Mouse (Mus musculus) heart, embryonic 14.5 days (tissue): Measurements from ENCODE around the gene Hist1h2ae. TPM values are rescaled to one million over a fixed set of nuclear protein-coding genes. Genes with fewer than 3 reads are reported as not detected.
"Not testable (repeated sequence)": the region's sequence is repeated elsewhere in the genome, so short reads cannot be mapped to it uniquely, and the experiment has no call there.

Experiments
- ATAC-seq: fragments of 200-750 bp; cut with Nextera tagmentation; 2 replicates; pipeline ENCODE4 v1.8.0; 2017; ENCODE audit warnings: low read depth, moderate TSS enrichment; ENCODE audit not compliant: insufficient number of reproducible peaks, insufficient read depth, low FRiP score
- H3K27ac ChIP-seq, 2 experiments: fragments of 200-500 bp in 1 of 2; fragments of 300-500 bp in 1 of 2; sonication (generic) in 1 of 2; replicated peaks in 1 of 2; 2 replicates each; pipeline ENCODE4 v1.5.1; 2012 to 2014; ENCODE audit warnings: low read depth in 2 of 2, low read length in 2 of 2, control low read depth in 1 of 2, mild to moderate bottlenecking in 1 of 2, mixed read lengths in 1 of 2; ENCODE audit not compliant: control insufficient read depth in 1 of 2, insufficient read depth in 1 of 2
- H3K27me3 ChIP-seq: fragments of 300-500 bp; sonication (generic); 2 replicates; pipeline ENCODE4 v1.6.1; 2014; ENCODE audit warnings: mild to moderate bottlenecking, low read length, control low read depth; ENCODE audit not compliant: control insufficient read depth, insufficient read depth
- H3K36me3 ChIP-seq: fragments of 300-500 bp; sonication (generic); 2 replicates; pipeline ENCODE4 v1.6.1; 2014; ENCODE audit warnings: mild to moderate bottlenecking, control low read depth, low read length, mixed read lengths; ENCODE audit not compliant: control insufficient read depth, insufficient read depth
- H3K4me1 ChIP-seq, 2 experiments: fragments of 200-500 bp in 1 of 2; fragments of 300-500 bp in 1 of 2; sonication (generic) in 1 of 2; 2 replicates each; pipeline ENCODE4 v1.6.1; 2012 to 2014; ENCODE audit warnings: low read length in 2 of 2, control low read depth in 1 of 2, mixed read lengths in 1 of 2; ENCODE audit not compliant: control insufficient read depth in 2 of 2, insufficient read depth in 2 of 2
- H3K4me2 ChIP-seq: fragments of 300-500 bp; sonication (generic); 2 replicates; pipeline ENCODE4 v1.6.1; 2014; ENCODE audit warnings: mild to moderate bottlenecking, low read length
- H3K4me3 ChIP-seq, 2 experiments: fragments of 200-500 bp in 1 of 2; fragments of 300-500 bp in 1 of 2; sonication (generic) in 1 of 2; 2 replicates each; pipeline ENCODE4 v1.5.1; 2012 to 2014; ENCODE audit warnings: low read length in 2 of 2, mild to moderate bottlenecking in 2 of 2, control low read depth in 1 of 2, low read depth in 1 of 2, moderate library complexity in 1 of 2; ENCODE audit not compliant: control insufficient read depth in 1 of 2, insufficient read depth in 1 of 2
- H3K9ac ChIP-seq: fragments of 300-500 bp; sonication (generic); 2 replicates; pipeline ENCODE4 v1.6.1; 2014; ENCODE audit warnings: mild to moderate bottlenecking, low read length
- H3K9me3 ChIP-seq: fragments of 300-500 bp; sonication (generic); 2 replicates; pipeline ENCODE4 v1.6.1; 2016; ENCODE audit warnings: low read length, control low read depth; ENCODE audit not compliant: control insufficient read depth
- WGBS: fragments of 180-500 bp; shearing (Covaris S2); extraction: QIAGEN DNeasy Blood & Tissue Kit; methylation state at CpG from one replicate; pipeline ENCODE4 v1.1.7; 2014; 5-methylcytosine and 5-hydroxymethylcytosine counted together
- polyA plus RNA-seq: library from polyadenylated mRNA; unstranded; fragments of >200 nt; fragmentation: Nextera tagmentation; extraction: Ambion mirVana; gene quantifications from 2 replicates; pipeline ENCODE4 v1.2.1, GENCODE M21; 2014

Hist1h2ae gene
- polyA plus RNA-seq, 1 experiment from 2014 or later: 49.1 TPM

GRCm38 (mm10) chr13:23570261-23571021 lies 579 bp downstream of the Hist1h2ae start:
- Histone ChIP-seq H3K27ac (peak overlapping the region; percentile 95 to 96), H3K4me2 (peak overlapping the region; percentile 70), H3K4me1 (peaks cover 3 to 13% of the 10 kb centered on the region in 2 experiments), H3K4me3 (peak overlapping the region; percentile 44 to 57), H3K9ac (peak overlapping the region; percentile 68)
- not testable (repeated sequence) for H3K9me3 ChIP-seq, ATAC-seq, H3K36me3 ChIP-seq, H3K27me3 ChIP-seq
- 5% methylated on average over 13 of the region's 41 CpGs for WGBS

- ATAC-seq: no peak
- no peak overlapping the region for H3K4me2 ChIP-seq
- no peak overlapping the region for H3K9ac ChIP-seq
- 89% methylated on average over 2 of the region's 2 CpGs for WGBS
- H3K4me1 ChIP-seq: no peaks in the 10 kb centered on the region
- no peaks in the 10 kb centered on the region for H3K27me3 ChIP-seq
- H3K36me3 ChIP-seq: no peaks in the 10 kb centered on the region
- H3K9me3 ChIP-seq: no peaks in the 10 kb centered on the region
- H3K27ac ChIP-seq: no peak overlapping the region
- no peak overlapping the region for H3K4me3 ChIP-seq
Observed at GRCm38 (mm10) chr13:23564482-23564881, 6.5 kb downstream of the Hist1h2ae start.

GRCm38 (mm10) chr13:23562699-23563462 lies 8.1 kb downstream of the Hist1h2ae start:
- peak overlapping the region; percentile 89 to 99 for H3K27ac ChIP-seq
- H3K9me3 ChIP-seq: no peaks in the 10 kb centered on the region
- 3% methylated on average over 18 of the region's 18 CpGs for WGBS
- H3K36me3 ChIP-seq: no peaks in the 10 kb centered on the region
- H3K27me3 ChIP-seq: no peaks in the 10 kb centered on the region
- peak overlapping the region; percentile 40 to 44 for H3K4me3 ChIP-seq
- peak overlapping the region; percentile 74 for H3K4me2 ChIP-seq
- H3K9ac ChIP-seq: peak overlapping the region; percentile 57
- ATAC-seq: peak; percentile 29; the same call in 1 of the 2 replicates
- H3K4me1 ChIP-seq: no peaks in the 10 kb centered on the region

GRCm38 (mm10) chr13:23561883-23562659 lies 8.9 kb downstream of the Hist1h2ae start, which contains the start of gene Hist1h3e:
Gene Hist1h3e, minus strand, starts transcription at chr13:23562369.
- Histone ChIP-seq H3K4me3 (peak within 1 kb of the TSS; percentile 44 to 56), H3K9ac (peak within 1 kb of the TSS; percentile 71), H3K27ac (peak within 1 kb of the TSS; percentile 89 to 99), H3K4me2 (peak within 1 kb of the TSS; percentile 74)
- H3K9me3 ChIP-seq, H3K4me1 ChIP-seq, H3K27me3 ChIP-seq, H3K36me3 ChIP-seq: not testable (repeated sequence)
- ATAC-seq: peak; percentile 87
- WGBS: under 1% methylated on average over 44 of the region's 67 CpGs

GRCm38 (mm10) chr13:23561531-23561882 lies 9.5 kb downstream of the Hist1h2ae start:
- not testable (repeated sequence) for H3K27me3 ChIP-seq, H3K9me3 ChIP-seq, ATAC-seq, H3K36me3 ChIP-seq, H3K4me1 ChIP-seq
- H3K4me3 ChIP-seq: peak overlapping the region; percentile 44 to 56; a peak in 2 of 4 replicates
- peak overlapping the region; percentile 71; the same call in 1 of the 2 replicates for H3K9ac ChIP-seq
- peak overlapping the region; percentile 74 for H3K4me2 ChIP-seq
- peak overlapping the region in 1 of 2 experiments; percentile 99; a peak in 2 of 4 replicates for H3K27ac ChIP-seq
- 0% methylated on average over 2 of the region's 5 CpGs for WGBS

GRCm38 (mm10) chr13:23560699-23561098 lies 10.3 kb downstream of the Hist1h2ae start:
- not testable (repeated sequence) for ATAC-seq, H3K36me3 ChIP-seq, H3K27ac ChIP-seq, H3K27me3 ChIP-seq, H3K9ac ChIP-seq, H3K4me2 ChIP-seq, H3K4me3 ChIP-seq, H3K9me3 ChIP-seq, H3K4me1 ChIP-seq
- WGBS: 48% methylated on average over 2 of the region's 2 CpGs

GRCm38 (mm10) chr13:23556906-23557305 lies 14.1 kb downstream of the Hist1h2ae start:
- H3K4me3 ChIP-seq: no peak overlapping the region

More at GRCm38 (mm10) chr13:23556906-23557305, 14.1 kb downstream of the Hist1h2ae start:
- ATAC-seq: no peak
- Histone ChIP-seq H3K4me1 (peaks cover 0 to 8% of the 10 kb centered on the region in 2 experiments; a peak in 3 of 4 replicates), H3K36me3 (no peaks in the 10 kb centered on the region), H3K4me2 (peak overlapping the region; percentile 85; the same call in 1 of the 2 replicates), H3K9ac (no peak overlapping the region), H3K27me3 (no peaks in the 10 kb centered on the region), H3K27ac (peak overlapping the region in 1 of 2 experiments; percentile 98; a peak in 2 of 4 replicates), H3K9me3 (no peaks in the 10 kb centered on the region)
- WGBS: 65% methylated on average over 3 of the region's 3 CpGs
